Mouse (Mus musculus): ENCODE results near the gene Asb6. TPM values are rescaled to one million over a fixed set of nuclear protein-coding genes. Genes with fewer than 3 reads are reported as not detected.

Gene Asb6
- polyA plus RNA-seq, 1 experiment from 2014 or later = 27.1 TPM

GRCm38 (mm10) chr2:30773313-30774005, 56.7 kb downstream of the Asb6 start:
- WGBS = 80% methylated on average over 8 of the region's 8 CpGs
- H3K9ac ChIP-seq (replicated peaks; ENCODE audit: low read depth, low read length) = no peak overlapping the region
- H3K27ac ChIP-seq (ENCODE audit: low read length) = peak overlapping the region; percentile 35; the same call in 1 of the 2 replicates
- no peak overlapping the region for H3K4me3 ChIP-seq (ENCODE audit: low read depth, low read length)
- no peak for ATAC-seq (ENCODE audit: insufficient number of reproducible peaks, insufficient read depth, low FRiP score, low read depth)
- H3K27me3 ChIP-seq (ENCODE audit: control insufficient read depth, insufficient read depth, low read length) = no peaks in the 10 kb centered on the region
- no peak overlapping the region for H3K4me2 ChIP-seq (replicated peaks; ENCODE audit: low read depth, low read length)
- H3K4me1 ChIP-seq (ENCODE audit: control insufficient read depth, insufficient read depth, low read length) = peaks cover 17% of the 10 kb centered on the region; the same call in 1 of the 2 replicates
- no peaks in the 10 kb centered on the region for H3K9me3 ChIP-seq (ENCODE audit: control insufficient read depth, low read depth, low read length)
- no peaks in the 10 kb centered on the region for H3K36me3 ChIP-seq (ENCODE audit: control insufficient read depth, insufficient read depth, low read length)

Other genes starting within 250 kb of the Asb6 start
- 1.2 and 2.1 TPM in 2 replicates for gene Cstad, start 235.3 kb downstream of the Asb6 start, polyA plus RNA-seq (2014; fragmentation: Nextera tagmentation; extraction: Ambion mirVana)
- 2.5 and 3.3 TPM in 2 replicates for gene 1700001O22Rik, start 26.7 kb downstream of the Asb6 start, polyA plus RNA-seq (2014; fragmentation: Nextera tagmentation; extraction: Ambion mirVana)
- gene Ntmt1, start 22.5 kb downstream of the Asb6 start, polyA plus RNA-seq (2014; fragmentation: Nextera tagmentation; extraction: Ambion mirVana) = 99.1 and 101 TPM in 2 replicates
- 6.0 and 8.9 TPM in 2 replicates for gene Prrx2, start 4.6 kb upstream of the Asb6 start, polyA plus RNA-seq (2014; fragmentation: Nextera tagmentation; extraction: Ambion mirVana)
- gene Ptges, start 99.5 kb upstream of the Asb6 start, polyA plus RNA-seq (2014; fragmentation: Nextera tagmentation; extraction: Ambion mirVana) = 6.5 and 9.2 TPM in 2 replicates
- 35.4 and 39.1 TPM in 2 replicates for gene Tor1b, start 122.6 kb upstream of the Asb6 start, polyA plus RNA-seq (2014; fragmentation: Nextera tagmentation; extraction: Ambion mirVana)
- 66.0 and 68.6 TPM in 2 replicates for gene Tor1a, start 137.6 kb upstream of the Asb6 start, polyA plus RNA-seq (2014; fragmentation: Nextera tagmentation; extraction: Ambion mirVana)
- gene BC005624, start 151.9 kb upstream of the Asb6 start, polyA plus RNA-seq (2014; fragmentation: Nextera tagmentation; extraction: Ambion mirVana) = 46.9 and 48.2 TPM in 2 replicates
- 13.4 and 13.8 TPM in 2 replicates for gene Usp20, start 151.9 kb upstream of the Asb6 start, polyA plus RNA-seq (2014; fragmentation: Nextera tagmentation; extraction: Ambion mirVana)